Mouse (Mus musculus) right cerebral cortex, postnatal 25 days (tissue): ENCODE data around the gene Hdac6.
A peak's percentile ranks its signal among the peaks of the same experiment; 100 is the strongest.
"Not testable (repeated sequence)": the region's sequence is repeated elsewhere in the genome, so short reads cannot be mapped to it uniquely, and the experiment has no call there.

Source experiments
- DNase-seq: peaks from one replicate; pipeline ENCODE4 v3.0.0; 2022

Gene Hdac6

DNA sequence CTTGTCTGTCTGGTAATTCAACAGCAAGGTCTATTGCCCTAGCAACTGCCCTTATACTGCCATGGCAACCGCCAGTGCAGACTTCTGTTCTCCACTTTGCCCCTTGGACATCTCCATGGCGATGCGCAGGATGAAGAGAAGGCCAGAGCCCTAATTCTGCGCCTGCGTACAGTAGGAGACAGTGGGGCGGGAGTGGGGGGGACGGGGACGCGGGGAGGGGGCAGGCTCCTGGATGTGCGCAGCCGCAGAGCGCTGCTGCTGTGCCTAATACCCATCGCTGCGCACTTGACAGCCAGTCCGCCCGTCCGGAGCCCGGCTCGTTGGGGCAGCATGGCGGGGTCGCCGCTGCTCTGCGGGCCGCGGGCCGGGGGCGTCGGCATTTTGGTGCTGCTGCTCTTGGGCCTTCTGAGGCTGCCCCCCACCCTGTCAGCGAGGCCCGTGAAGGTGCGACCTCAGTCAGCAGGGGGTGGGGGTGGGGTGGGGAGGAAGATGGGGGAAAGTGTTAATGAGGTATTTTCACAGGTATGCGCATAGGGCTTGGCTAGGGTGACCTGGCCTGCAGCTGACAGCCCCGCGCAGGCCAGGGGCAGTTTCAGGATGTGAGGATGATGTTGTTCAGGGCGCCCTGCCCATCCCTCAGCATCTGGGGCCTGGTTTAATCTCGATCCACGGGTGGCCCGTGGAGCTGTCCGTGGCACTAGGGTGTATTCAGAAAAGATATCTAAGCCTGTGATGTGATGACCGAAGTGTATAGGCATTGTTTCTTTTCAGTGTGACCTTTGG lies 27.9 kb downstream of the Hdac6 start, which contains the start of gene Pcsk1n:
Gene Pcsk1n, plus strand, starts transcription at position 222 of the 783 bp plus-strand sequence.
- peak; percentile 42 for DNase-seq

DNA sequence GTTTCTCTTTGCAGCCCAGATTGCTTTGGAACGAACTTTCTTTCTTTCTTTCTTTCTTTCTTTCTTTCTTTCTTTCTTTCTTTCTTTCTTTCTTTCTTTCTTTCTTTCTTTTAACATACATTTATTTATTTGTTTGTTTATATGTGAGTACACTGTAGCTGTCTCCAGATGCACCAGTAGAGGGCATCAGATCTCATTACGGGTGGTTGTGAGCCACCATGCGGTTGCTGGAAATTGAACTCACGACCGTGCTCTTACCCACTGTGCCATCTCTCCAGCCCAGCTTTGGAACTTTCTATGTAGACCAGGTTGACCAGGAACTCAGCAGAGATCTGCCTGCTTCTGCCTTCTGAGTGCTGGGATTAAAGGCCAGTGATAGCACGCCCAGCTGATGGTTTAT lies 29.7 kb downstream of the Hdac6 start:
- not testable (repeated sequence) for DNase-seq

DNA sequence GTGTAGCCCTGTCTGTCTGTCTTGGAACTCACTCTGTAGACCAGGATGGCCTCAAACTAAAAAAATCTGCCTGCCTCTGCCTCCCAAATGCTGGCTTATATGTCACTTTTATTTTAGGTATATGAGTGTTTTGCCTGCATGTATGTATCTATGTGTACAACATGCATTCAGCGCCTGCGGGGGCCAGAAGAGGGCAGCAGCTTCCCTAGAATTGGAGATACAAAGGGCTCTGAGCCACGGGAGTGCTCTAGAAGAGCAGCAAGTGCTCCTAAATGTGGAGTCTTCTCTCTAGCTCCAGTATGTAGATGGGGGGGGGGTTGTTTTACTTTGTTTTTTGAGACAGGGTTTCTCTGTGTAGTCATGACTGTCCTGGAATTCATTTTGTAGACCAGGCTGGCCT lies 32.0 kb downstream of the Hdac6 start:
- DNase-seq: not testable (repeated sequence)

DNA sequence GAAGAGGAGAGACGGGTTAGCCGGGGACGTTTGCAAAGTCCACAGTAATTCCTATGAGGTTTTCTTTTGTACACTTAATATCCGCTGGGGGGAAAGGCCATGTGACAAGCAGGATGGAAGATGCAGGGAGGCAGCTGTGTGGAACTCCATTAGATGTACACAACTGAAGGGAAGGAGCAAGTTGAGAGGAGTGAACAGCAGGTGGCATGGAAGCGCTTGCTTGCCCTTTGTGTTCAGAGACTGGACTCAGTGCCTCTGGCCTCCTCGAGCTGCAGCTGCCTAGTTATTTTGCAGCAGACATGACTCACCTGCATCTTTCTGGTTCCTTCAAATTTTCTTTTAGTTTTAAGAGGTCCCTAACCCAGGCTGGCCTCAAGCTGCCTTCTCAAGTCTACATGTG lies 37.2 kb downstream of the Hdac6 start:
- DNase-seq: no peak

DNA sequence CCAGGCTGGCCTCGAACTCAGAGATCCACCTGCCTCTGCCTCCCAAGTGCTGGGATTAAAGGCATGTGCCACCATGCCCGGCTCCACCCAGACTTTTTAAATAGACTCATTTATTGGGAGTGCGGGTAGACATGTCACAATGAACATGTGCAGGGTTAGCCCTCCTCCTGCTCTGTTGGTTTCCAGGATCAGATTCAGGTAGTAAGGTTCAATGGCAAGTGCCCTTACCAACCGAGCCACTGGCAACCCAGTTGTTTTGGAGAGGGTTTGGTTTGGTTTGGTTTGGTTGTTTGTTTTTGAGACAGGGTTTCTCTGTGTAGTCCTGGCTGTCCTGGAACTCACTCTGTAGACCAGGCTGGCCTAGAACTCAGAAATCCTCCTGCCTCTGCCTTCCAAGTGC lies 38.4 kb downstream of the Hdac6 start, which contains the start of gene Gm10490:
Gene Gm10490, plus strand, starts transcription at position 301 of the 400 bp plus-strand sequence.
- not testable (repeated sequence) for DNase-seq

DNA sequence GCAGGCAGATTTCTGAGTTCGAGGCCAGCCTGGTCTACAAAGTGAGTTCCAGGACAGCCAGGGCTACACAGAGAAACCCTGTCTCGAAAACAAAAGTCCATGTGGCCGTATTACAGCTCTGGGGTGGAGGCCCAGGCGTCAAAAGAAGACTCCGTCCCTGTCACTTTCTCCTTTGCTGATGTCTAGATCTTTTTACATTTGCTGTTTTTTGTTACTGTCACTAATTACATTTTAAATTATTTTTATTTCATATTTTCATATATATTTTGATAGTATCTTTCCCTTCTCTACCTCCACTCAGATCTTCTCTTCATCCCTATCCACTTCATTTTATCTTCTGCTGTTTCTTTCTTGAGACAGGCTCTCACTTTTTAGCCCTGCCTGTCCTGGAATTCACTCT lies 40.0 kb downstream of the Hdac6 start, which contains the start of gene Gm10491:
Gene Gm10491, minus strand, starts transcription at position 101 of the 400 bp plus-strand sequence.
- DNase-seq: no peak

DNA sequence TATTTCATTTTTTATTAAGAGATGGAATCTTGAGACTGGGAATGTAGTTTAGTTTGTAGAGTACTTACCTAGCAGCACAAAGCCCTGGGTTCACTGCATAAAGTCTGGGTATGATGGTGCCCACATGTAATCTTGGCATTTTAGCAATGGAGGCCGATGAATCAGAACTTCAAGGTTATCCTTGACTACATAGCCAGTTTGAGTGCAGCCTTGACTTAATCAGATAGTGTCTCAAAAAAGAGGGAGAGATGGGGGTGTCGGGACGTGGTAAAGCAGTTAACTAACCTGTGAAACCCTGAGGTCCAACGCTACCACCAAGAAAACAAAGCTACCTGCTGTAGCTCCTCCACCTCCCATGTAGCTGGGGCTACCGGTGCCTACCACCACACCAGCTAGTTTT lies 43.2 kb downstream of the Hdac6 start:
- no peak for DNase-seq

DNA sequence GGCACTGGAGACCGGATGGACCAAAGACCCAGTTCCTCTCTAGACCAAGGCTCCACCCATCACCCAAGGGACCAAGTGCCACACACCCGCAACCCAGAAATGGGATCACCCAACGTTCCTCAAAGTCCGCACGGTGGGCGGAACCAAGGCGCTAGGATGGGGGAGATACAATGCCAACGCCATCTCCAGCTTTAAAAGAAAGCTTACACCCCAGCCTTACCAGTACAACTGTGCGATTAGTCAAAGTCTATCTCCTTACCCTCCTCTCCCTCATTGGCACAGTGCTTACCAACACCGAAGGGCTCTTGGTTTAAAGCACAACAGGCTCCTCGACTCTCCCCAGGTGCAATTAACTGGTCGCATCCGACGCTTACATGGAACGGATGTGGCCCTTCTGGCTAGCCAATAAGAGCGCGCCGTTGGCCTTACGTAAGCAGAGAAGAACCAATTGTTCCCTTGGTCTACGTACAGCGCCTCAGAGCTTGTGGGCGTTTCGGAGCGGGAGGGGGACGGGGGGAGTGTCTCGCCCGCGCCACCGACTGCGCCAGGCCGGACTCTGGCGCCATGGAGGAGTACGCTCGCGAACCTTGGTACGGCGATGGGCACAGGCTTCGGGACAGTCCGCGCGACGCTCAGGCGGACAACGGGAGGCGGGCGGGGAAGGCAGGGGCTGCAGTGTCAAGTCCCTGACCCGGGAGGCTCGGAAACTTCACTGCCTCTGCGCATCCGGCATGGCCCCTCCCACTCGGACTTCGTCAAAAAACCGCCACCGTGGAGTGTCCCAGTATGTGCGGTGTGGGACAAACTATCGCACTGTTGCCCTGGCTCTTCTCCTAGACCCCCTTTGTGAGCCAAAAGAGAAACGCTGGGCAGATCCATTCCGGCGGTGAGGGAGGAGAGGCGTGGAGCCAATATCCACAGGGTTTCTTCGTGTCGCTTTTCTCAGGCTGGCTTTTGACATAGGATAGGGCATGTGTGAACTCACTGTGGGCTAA lies 48.5 kb downstream of the Hdac6 start, which contains the start of the genes Pqbp1 and Timm17b:
Gene Pqbp1, minus strand, starts transcription at position 390 of the 995 bp plus-strand sequence.
Gene Timm17b, plus strand, starts transcription at position 478 of the 995 bp plus-strand sequence.
- DNase-seq: peak; percentile 85

DNA sequence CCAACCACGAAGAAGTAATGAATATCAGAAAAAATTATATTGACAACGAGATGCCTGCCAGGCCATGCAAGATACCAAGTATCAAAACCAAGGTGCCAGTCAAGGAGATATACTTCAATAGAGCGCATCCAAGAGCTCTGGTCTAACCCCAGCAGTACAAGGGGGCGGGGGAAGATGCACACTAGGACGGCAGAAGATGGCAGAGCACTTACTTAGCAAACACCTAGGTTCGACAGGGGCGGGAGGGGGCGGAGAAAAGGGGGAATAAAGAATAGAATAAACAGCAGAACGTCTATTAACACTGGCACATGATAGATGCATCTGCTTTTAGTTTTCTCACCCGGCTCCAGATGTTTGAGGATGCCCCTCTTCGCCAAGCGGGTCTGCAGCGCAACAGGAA lies 49.5 kb downstream of the Hdac6 start:
- DNase-seq: no peak

DNA sequence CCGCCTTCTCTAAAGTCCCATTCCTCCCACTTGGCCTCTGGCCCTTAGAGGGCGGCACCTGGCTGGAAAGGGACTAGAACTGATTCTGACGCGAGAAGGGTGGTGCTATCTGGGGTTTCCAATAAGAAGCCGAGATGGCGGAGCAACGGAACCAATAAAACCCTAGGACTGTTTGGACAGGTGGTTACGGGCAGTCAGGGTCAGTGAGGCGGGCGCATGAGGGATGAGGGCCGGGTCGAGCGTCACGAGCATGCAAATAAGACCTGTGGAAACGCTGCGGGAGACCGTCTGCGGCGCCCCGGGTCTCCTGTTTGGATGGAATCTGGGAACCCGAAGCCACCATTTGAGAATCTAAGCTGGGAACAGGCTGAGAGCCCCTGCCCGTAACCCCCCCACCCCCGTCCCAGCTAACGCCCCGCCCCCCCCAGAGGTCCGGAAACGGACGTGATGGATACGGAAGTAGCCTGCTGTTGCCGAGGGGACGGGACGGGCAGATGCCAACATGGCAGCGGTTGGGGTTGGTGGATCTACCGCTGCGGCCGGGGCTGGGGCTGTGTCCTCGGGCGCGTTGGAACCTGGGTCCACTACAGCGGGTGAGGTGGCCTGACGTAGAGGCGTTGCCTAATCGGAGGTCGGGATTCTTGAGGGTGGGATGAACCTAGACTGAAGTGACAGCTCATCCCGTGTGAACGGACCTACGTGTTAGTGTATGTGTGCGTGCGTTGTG lies 63.7 kb downstream of the Hdac6 start, which contains the start of gene Slc35a2:
Gene Slc35a2, plus strand, starts transcription at position 188 of the 727 bp plus-strand sequence.
- peak; percentile 63 for DNase-seq
